Comparison of ENCODE assay signal across 9 mouse cellular contexts in the genomic region with DNA sequence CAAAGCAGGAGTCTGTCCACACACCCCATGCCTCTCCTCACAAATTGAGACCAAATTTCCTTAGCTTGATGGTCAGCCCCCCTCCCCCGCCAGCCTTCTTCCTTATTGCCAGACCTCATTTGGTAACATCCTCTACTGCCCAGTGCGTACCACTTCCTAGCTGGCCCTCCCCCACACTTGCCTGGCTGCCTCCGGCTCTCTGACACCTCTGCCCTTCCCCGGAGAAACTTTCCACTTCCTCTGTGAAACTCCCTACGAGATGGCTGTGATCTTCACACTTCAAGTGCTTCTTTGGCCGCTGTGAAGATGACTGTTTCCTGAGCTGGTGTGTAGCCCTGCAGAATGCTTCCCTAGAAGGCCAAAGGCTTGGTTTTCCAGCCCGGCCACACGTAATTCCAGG. TPM values are rescaled to one million over a fixed set of nuclear protein-coding genes. Genes with fewer than 3 reads are reported as not detected.
DNase-seq lines count a peak whose midpoint lies in the region; ATAC-seq lines count a peak whose summit lies in the region.
"Had no signal": no experiment of that assay in that cellular context is flagged by ENCODE, and none has a peak within 500 bp of the region (broad histone marks: within the 10 kb centered on the region; RNA-seq: fewer than 3 reads in every experiment).

No protein-coding gene starts in this region.

- no peaks in the 10 kb centered on the region; the same call in 1 of the 2 replicates for H3K36me3 ChIP-seq in macrophage (ENCODE audit: inconsistent target)
- no peaks in the 10 kb centered on the region for H3K36me3 ChIP-seq in midbrain, embryonic 10.5 days

- peaks cover 7% of the 10 kb centered on the region for H3K4me1 ChIP-seq in midbrain, embryonic 10.5 days

- peak; percentile 45 to 62 for DNase-seq in left cerebral cortex, postnatal 14 days (ENCODE audit: low spot score in 2 of 2)
- DNase-seq in left cerebral cortex, adult 18-20 months (ENCODE audit: low spot score in 2 of 2): no peak
- peak; percentile 87 for DNase-seq in thymus, postnatal 25 days
- DNase-seq in embryo, embryonic 9.5 days (ENCODE audit: extremely low spot score): no peak
- no peak for DNase-seq in cerebellum, postnatal 36 days
- no peak for DNase-seq in midbrain, embryonic 10.5 days (ENCODE audit: low spot score)

- peak overlapping the region; percentile 95 for H3K27ac ChIP-seq in macrophage
- H3K27ac ChIP-seq in midbrain, embryonic 10.5 days (replicated peaks): no peak overlapping the region

- intact Hi-C loops in left cerebral cortex, postnatal 14 days (cut with DNase I): no loop called here

- no peak overlapping the region for H3K4me3 ChIP-seq in macrophage (ENCODE audit: inconsistent target)
- no peak overlapping the region for H3K4me3 ChIP-seq in midbrain, embryonic 10.5 days

- H3K79me2 ChIP-seq in macrophage (ENCODE audit: inconsistent target): peaks cover 13% of the 10 kb centered on the region

- no peaks in the 10 kb centered on the region for H3K27me3 ChIP-seq in midbrain, embryonic 10.5 days (ENCODE audit: low read depth, poor library complexity, severe bottlenecking)

- ATAC-seq in inflammation-experienced regulatory T-cells, adult 6 months: peak; percentile 68

- WGBS in macrophage (ENCODE audit: missing documents): 5% methylated on average over 8 of the region's 8 CpGs
- 74% methylated on average over 8 of the region's 8 CpGs for WGBS in midbrain, embryonic 10.5 days

- H3K9me3 ChIP-seq in midbrain, embryonic 10.5 days (replicated peaks): no peaks in the 10 kb centered on the region

RNA-seq across cellular contexts. Expression of a gene that starts 3.7 kb away (rescaled TPM):
- total RNA-seq in left cerebral cortex, postnatal 14 days (2021): 10 to 100 TPM; 22.6 to 25.0 TPM
- total RNA-seq in left cerebral cortex, adult 18-20 months (2021): 10 to 100 TPM; 31.7 to 38.4 TPM
- 10 to 100 TPM; 36.2 to 54.5 (median 36.5) TPM for polyA plus RNA-seq in inflammation-experienced regulatory T-cells, adult 6 months (2017; shearing (Covaris generic))
- total RNA-seq in macrophage (2018; cell fraction: chromatin; rRNA removed): 10 to 100 TPM in 25 of 26 experiments, 1 to 10 TPM in 1; 3.9 to 28.3 (median 19.3) TPM
- 1 to 10 TPM in 16 of 26 experiments, under 1 TPM in 10; 0.44 to 2.6 (median 1.1) TPM for total RNA-seq in macrophage (2018; cell fraction: cytosol; rRNA removed)
- 10 to 100 TPM in 8 of 26 experiments, 1 to 10 TPM in 18; 5.0 to 14.9 (median 8.9) TPM for total RNA-seq in macrophage (2018; cell fraction: nucleus; rRNA removed)
- 1.0 to 3.2 TPM (median 1.3 TPM) in 3 replicates for polyA plus RNA-seq in macrophage (2018)
- polyA plus RNA-seq in midbrain, embryonic 10.5 days (2016; fragmentation: Nextera tagmentation; extraction: Ambion mirVana): 4.8 and 6.5 TPM in 2 replicates

RNA-seq across cellular contexts. Expression of a gene that starts 3.7 kb away (rescaled TPM):
- 1 to 10 TPM in 1 of 2 experiments, under 1 TPM in 1; 0.99 to 2.4 TPM for total RNA-seq in left cerebral cortex, postnatal 14 days (2021)
- 1 to 10 TPM; 2.7 to 4.1 TPM for total RNA-seq in left cerebral cortex, adult 18-20 months (2021)
- 1,000 to 10,000 TPM; 2,728 to 3,832 (median 3,666) TPM for polyA plus RNA-seq in inflammation-experienced regulatory T-cells, adult 6 months (2017; shearing (Covaris generic))
- total RNA-seq in macrophage (2018; cell fraction: chromatin; rRNA removed): 100 to 1,000 TPM in 6 of 26 experiments, 10 to 100 TPM in 15, 1 to 10 TPM in 5; 6.1 to 152 (median 49.1) TPM
- 1,000 to 10,000 TPM in 13 of 26 experiments, 100 to 1,000 TPM in 13; 306 to 2,085 (median 961) TPM for total RNA-seq in macrophage (2018; cell fraction: cytosol; rRNA removed)
- 100 to 1,000 TPM in 16 of 26 experiments, 10 to 100 TPM in 10; 26.5 to 781 (median 239) TPM for total RNA-seq in macrophage (2018; cell fraction: nucleus; rRNA removed)
- 559 to 720 TPM (median 599 TPM) in 3 replicates for polyA plus RNA-seq in macrophage (2018)
- polyA plus RNA-seq in midbrain, embryonic 10.5 days (2016; fragmentation: Nextera tagmentation; extraction: Ambion mirVana): 5.1 TPM in 2 replicates

RNA-seq across cellular contexts. Expression of a gene that starts 30.0 kb away (rescaled TPM):
- total RNA-seq in left cerebral cortex, postnatal 14 days (2021): 100 to 1,000 TPM; 204 to 214 TPM
- 100 to 1,000 TPM; 200 to 222 TPM for total RNA-seq in left cerebral cortex, adult 18-20 months (2021)
- polyA plus RNA-seq in inflammation-experienced regulatory T-cells, adult 6 months (2017; shearing (Covaris generic)): 1,000 to 10,000 TPM in 2 of 3 experiments, 100 to 1,000 TPM in 1; 884 to 1,358 (median 1,179) TPM
- 100 to 1,000 TPM in 1 of 26 experiments, 10 to 100 TPM in 25; 12.2 to 104 (median 43.8) TPM for total RNA-seq in macrophage (2018; cell fraction: chromatin; rRNA removed)
- 1,000 to 10,000 TPM in 13 of 26 experiments, 100 to 1,000 TPM in 13; 834 to 1,250 (median 980) TPM for total RNA-seq in macrophage (2018; cell fraction: cytosol; rRNA removed)
- 100 to 1,000 TPM in 20 of 26 experiments, 10 to 100 TPM in 6; 36.3 to 257 (median 152) TPM for total RNA-seq in macrophage (2018; cell fraction: nucleus; rRNA removed)
- 849 to 1,117 TPM (median 993 TPM) in 3 replicates for polyA plus RNA-seq in macrophage (2018)
- 302 and 324 TPM in 2 replicates for polyA plus RNA-seq in midbrain, embryonic 10.5 days (2016; fragmentation: Nextera tagmentation; extraction: Ambion mirVana)

RNA-seq across cellular contexts. Expression of a gene that starts 38.0 kb away (rescaled TPM):
- 1 to 10 TPM; 1.3 to 1.4 TPM for total RNA-seq in left cerebral cortex, postnatal 14 days (2021)
- total RNA-seq in left cerebral cortex, adult 18-20 months (2021): 1 to 10 TPM; 4.4 to 5.7 TPM
- polyA plus RNA-seq in inflammation-experienced regulatory T-cells, adult 6 months (2017; shearing (Covaris generic)): 10 to 100 TPM; 10.8 to 23.3 (median 14.1) TPM
- not detected for total RNA-seq in macrophage (2018; cell fraction: chromatin; rRNA removed)
- total RNA-seq in macrophage (2018; cell fraction: cytosol; rRNA removed): not detected
- not detected for total RNA-seq in macrophage (2018; cell fraction: nucleus; rRNA removed)
- polyA plus RNA-seq in macrophage (2018): not detected in 3 replicates
- polyA plus RNA-seq in midbrain, embryonic 10.5 days (2016; fragmentation: Nextera tagmentation; extraction: Ambion mirVana): 2.0 TPM in 2 replicates

RNA-seq across cellular contexts. Expression of a gene that starts 45.0 kb away (rescaled TPM):
- total RNA-seq in left cerebral cortex, postnatal 14 days (2021): not detected
- not detected for total RNA-seq in left cerebral cortex, adult 18-20 months (2021)
- 1 to 10 TPM in 1 of 3 experiments, under 1 TPM in 2; 0.80 to 1.1 (median 0.94) TPM for polyA plus RNA-seq in inflammation-experienced regulatory T-cells, adult 6 months (2017; shearing (Covaris generic))
- total RNA-seq in macrophage (2018; cell fraction: chromatin; rRNA removed): not detected
- not detected for total RNA-seq in macrophage (2018; cell fraction: cytosol; rRNA removed)
- total RNA-seq in macrophage (2018; cell fraction: nucleus; rRNA removed): not detected
- not detected in 3 replicates for polyA plus RNA-seq in macrophage (2018)
- polyA plus RNA-seq in midbrain, embryonic 10.5 days (2016; fragmentation: Nextera tagmentation; extraction: Ambion mirVana): not detected in 2 replicates
- total RNA-seq: left cerebral cortex, postnatal 36 days had no signal

Comparison
In these comparisons a context has a peak if more than half of its experiments do, and no peak if none do; other contexts are left out.
1. DNase-seq: peak in left cerebral cortex, postnatal 14 days (2 of 2) and thymus, postnatal 25 days (single experiment); none in left cerebral cortex, adult 18-20 months (0 of 2), embryo, embryonic 9.5 days (single experiment), cerebellum, postnatal 36 days (0 of 2) and midbrain, embryonic 10.5 days (single experiment).
2. RNA of a gene that starts 3.7 kb away (polyA plus RNA-seq): 2,728 to 3,832 TPM in inflammation-experienced regulatory T-cells, adult 6 months and 559 to 720 TPM in macrophage; 5.1 TPM in midbrain, embryonic 10.5 days; every median in the first group is over 10 times any median in the second.